Mouse (Mus musculus) kidney, postnatal 0 days (tissue): ENCODE data around the gene Eif4a1. TPM values are rescaled to one million over a fixed set of nuclear protein-coding genes. Genes with fewer than 3 reads are reported as not detected.

Experiments
- ATAC-seq: fragments of 200-750 bp; cut with Nextera tagmentation; replicated peaks from 2 replicates; pipeline ENCODE4 v1.8.0; 2017; ENCODE audit warnings: low read depth, moderate number of reproducible peaks, moderate TSS enrichment, moderate library complexity; ENCODE audit not compliant: low FRiP score
- DNase-seq: peaks from one replicate; pipeline ENCODE4 v3.0.0-alpha.2; 2016; ENCODE audit warnings: low spot score
- H3K27ac ChIP-seq: fragments of 300-500 bp; sonication (generic); 2 replicates; pipeline ENCODE4 v1.5.1; 2014; ENCODE audit warnings: mild to moderate bottlenecking
- H3K27me3 ChIP-seq: fragments of 300-500 bp; sonication (generic); 2 replicates; pipeline ENCODE4 v1.6.1; 2014; ENCODE audit warnings: low read length, mixed read lengths; ENCODE audit not compliant: insufficient read depth
- H3K36me3 ChIP-seq: fragments of 300-500 bp; sonication (generic); 2 replicates; pipeline ENCODE4 v1.6.1; 2014; ENCODE audit warnings: low read length, mixed read lengths; ENCODE audit not compliant: insufficient read depth
- H3K4me1 ChIP-seq: fragments of 300-500 bp; sonication (generic); replicated peaks from 2 replicates; pipeline ENCODE4 v1.6.1; 2014; ENCODE audit warnings: antibody characterized with exemption, low read length, mixed read lengths; ENCODE audit not compliant: insufficient read depth
- H3K4me2 ChIP-seq: fragments of 300-500 bp; sonication (generic); 2 replicates; pipeline ENCODE4 v1.6.1; 2014; ENCODE audit warnings: mild to moderate bottlenecking, low read length, moderate library complexity, mixed read lengths
- H3K4me3 ChIP-seq: fragments of 300-500 bp; sonication (generic); replicated peaks from 2 replicates; pipeline ENCODE4 v1.5.1; 2014; ENCODE audit warnings: low read depth, low read length
- H3K9ac ChIP-seq: fragments of 300-500 bp; sonication (generic); 2 replicates; pipeline ENCODE4 v1.6.1; 2014; ENCODE audit warnings: low read depth, low read length
- H3K9me3 ChIP-seq: fragments of 300-500 bp; sonication (generic); replicated peaks from 2 replicates; pipeline ENCODE4 v1.6.1; 2016; ENCODE audit warnings: low read length, inconsistent platforms, mixed read lengths
- CTCF ChIP-seq: IDR thresholded peaks from 2 replicates; pipeline ENCODE4 v1.5.1; 2016; ENCODE audit warnings: antibody characterized with exemption, low read depth, mild to moderate bottlenecking, moderate library complexity
- WGBS: fragments of 180-500 bp; shearing (Covaris S2); extraction: QIAGEN DNeasy Blood & Tissue Kit; methylation state at CpG from one replicate; pipeline ENCODE4 v1.1.7; 2014; 5-methylcytosine and 5-hydroxymethylcytosine counted together
- polyA plus RNA-seq: library from polyadenylated mRNA; unstranded; fragments of >200 nt; fragmentation: Nextera tagmentation; extraction: Ambion mirVana; gene quantifications from 2 replicates; pipeline ENCODE4 v1.2.1, GENCODE M21; 2015

The Eif4a1 gene
- polyA plus RNA-seq, 1 experiment from 2014 or later = 468 TPM

- H3K4me1 ChIP-seq = no peaks in the 10 kb centered on the region
- TF ChIP-seq CTCF = peak; percentile 76
- H3K9me3 ChIP-seq = no peaks in the 10 kb centered on the region
- H3K4me2 ChIP-seq = no peak overlapping the region
- ATAC-seq (no peak), DNase-seq (peak; percentile 38)
- no peak overlapping the region for H3K9ac ChIP-seq
- H3K27me3 ChIP-seq = no peaks in the 10 kb centered on the region
- peak overlapping the region; percentile 83 for H3K27ac ChIP-seq
- H3K4me3 ChIP-seq = no peak overlapping the region
- H3K36me3 ChIP-seq = no peaks in the 10 kb centered on the region
- 54% methylated on average over 9 of the region's 9 CpGs for WGBS
These were observed 43.3 kb upstream of the Eif4a1 start for GRCm38 (mm10) chr11:69715482-69715881.

GRCm38 (mm10) chr11:69714636-69715329 lies 42.6 kb upstream of the Eif4a1 start:
- DNase-seq (peak; percentile 63), ATAC-seq (peak; percentile 68)
- 35% methylated on average over 18 of the region's 18 CpGs for WGBS

DNA sequence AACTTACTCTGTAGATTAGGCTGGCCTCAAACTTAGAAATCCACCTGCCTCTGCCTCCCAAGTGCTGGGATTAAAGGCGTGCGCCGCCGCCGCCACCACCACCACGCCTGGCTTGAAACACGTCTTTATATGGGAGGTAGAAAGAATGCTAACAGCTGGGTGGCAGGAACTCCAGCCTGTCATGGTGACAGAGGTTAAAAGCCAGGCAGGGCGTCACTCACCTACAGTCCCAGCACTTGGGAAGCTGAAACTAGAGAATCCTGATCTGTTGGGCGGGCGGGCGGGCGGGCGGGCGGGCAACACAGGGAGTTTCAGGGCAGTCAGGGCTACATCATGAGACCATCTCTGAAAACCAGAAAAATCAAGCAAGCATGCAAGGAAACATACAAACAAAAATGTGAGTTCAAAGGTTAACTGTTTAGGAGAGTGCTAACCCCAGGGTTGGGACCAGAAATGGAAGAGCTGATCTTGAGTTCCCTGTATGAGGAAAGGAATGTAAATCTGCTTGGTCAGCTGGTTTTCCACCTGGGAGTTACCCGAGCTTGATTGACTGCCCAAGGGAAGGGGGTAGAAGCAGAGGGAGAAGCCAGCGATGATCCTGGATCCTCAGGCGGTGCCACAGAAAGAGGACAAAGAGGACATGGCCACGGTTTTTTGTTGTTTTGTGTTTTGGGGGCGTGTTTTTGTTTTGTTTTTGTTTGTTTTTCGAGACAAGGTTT lies 40.9 kb upstream of the Eif4a1 start:
- peak; percentile 53 for ATAC-seq
- peak; percentile 80 for DNase-seq
- no peak overlapping the region for H3K4me3 ChIP-seq
- no peaks in the 10 kb centered on the region for H3K9me3 ChIP-seq
- H3K27me3 ChIP-seq = no peaks in the 10 kb centered on the region
- H3K27ac ChIP-seq = peak overlapping the region; percentile 50; the same call in 1 of the 2 replicates
- no peak overlapping the region for H3K4me2 ChIP-seq
- H3K4me1 ChIP-seq = no peaks in the 10 kb centered on the region
- no peak for TF ChIP-seq CTCF
- WGBS = 45% methylated on average over 20 of the region's 20 CpGs
- no peak overlapping the region for H3K9ac ChIP-seq
- H3K36me3 ChIP-seq = no peaks in the 10 kb centered on the region

More at GRCm38 (mm10) chr11:69714636-69715329, 42.6 kb upstream of the Eif4a1 start:
- Histone ChIP-seq H3K4me3 (no peak overlapping the region), H3K27me3 (no peaks in the 10 kb centered on the region), H3K4me1 (no peaks in the 10 kb centered on the region), H3K4me2 (no peak overlapping the region), H3K36me3 (no peaks in the 10 kb centered on the region), H3K9me3 (no peaks in the 10 kb centered on the region), H3K27ac (peak overlapping the region; percentile 83), H3K9ac (no peak overlapping the region)
- no peak for TF ChIP-seq CTCF

- no peaks in the 10 kb centered on the region for H3K36me3 ChIP-seq
- no peak for ATAC-seq
- H3K9ac ChIP-seq = no peak overlapping the region
- no peak for DNase-seq
- H3K4me1 ChIP-seq = no peaks in the 10 kb centered on the region
- H3K27me3 ChIP-seq = no peaks in the 10 kb centered on the region
- H3K4me2 ChIP-seq = no peak overlapping the region
- 80% methylated on average over 2 of the region's 2 CpGs for WGBS
- H3K9me3 ChIP-seq = no peaks in the 10 kb centered on the region
- no peak overlapping the region for H3K27ac ChIP-seq
- no peak for TF ChIP-seq CTCF
- no peak overlapping the region for H3K4me3 ChIP-seq
These were observed 38.9 kb upstream of the Eif4a1 start for GRCm38 (mm10) chr11:69711082-69711481.

DNA sequence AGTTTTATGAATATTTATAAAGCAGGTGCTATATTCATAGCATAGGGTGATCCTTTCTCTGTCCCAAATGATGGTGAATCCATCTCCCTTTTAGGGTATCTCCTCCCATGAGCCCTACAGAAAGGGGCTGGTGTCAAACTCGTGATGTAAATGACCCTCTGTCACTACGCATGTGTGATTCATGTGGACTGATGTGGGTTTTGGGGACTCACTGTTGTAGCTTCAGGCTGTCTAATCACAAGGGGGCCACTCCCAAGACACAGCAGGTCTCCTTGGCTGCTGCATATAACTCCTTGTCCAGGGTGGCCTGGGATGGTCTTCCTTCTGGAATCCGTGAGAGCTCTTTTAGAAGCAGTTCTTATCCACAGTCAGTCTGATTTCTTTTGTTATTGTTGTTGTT lies 38.2 kb upstream of the Eif4a1 start:
- Histone ChIP-seq H3K9ac (no peak overlapping the region), H3K4me3 (no peak overlapping the region), H3K27ac (no peak overlapping the region), H3K4me2 (no peak overlapping the region), H3K36me3 (no peaks in the 10 kb centered on the region), H3K27me3 (no peaks in the 10 kb centered on the region), H3K4me1 (no peaks in the 10 kb centered on the region), H3K9me3 (no peaks in the 10 kb centered on the region)
- ATAC-seq (no peak), DNase-seq (no peak)
- 78% methylated on average over 3 of the region's 3 CpGs for WGBS
- no peak for TF ChIP-seq CTCF

DNA sequence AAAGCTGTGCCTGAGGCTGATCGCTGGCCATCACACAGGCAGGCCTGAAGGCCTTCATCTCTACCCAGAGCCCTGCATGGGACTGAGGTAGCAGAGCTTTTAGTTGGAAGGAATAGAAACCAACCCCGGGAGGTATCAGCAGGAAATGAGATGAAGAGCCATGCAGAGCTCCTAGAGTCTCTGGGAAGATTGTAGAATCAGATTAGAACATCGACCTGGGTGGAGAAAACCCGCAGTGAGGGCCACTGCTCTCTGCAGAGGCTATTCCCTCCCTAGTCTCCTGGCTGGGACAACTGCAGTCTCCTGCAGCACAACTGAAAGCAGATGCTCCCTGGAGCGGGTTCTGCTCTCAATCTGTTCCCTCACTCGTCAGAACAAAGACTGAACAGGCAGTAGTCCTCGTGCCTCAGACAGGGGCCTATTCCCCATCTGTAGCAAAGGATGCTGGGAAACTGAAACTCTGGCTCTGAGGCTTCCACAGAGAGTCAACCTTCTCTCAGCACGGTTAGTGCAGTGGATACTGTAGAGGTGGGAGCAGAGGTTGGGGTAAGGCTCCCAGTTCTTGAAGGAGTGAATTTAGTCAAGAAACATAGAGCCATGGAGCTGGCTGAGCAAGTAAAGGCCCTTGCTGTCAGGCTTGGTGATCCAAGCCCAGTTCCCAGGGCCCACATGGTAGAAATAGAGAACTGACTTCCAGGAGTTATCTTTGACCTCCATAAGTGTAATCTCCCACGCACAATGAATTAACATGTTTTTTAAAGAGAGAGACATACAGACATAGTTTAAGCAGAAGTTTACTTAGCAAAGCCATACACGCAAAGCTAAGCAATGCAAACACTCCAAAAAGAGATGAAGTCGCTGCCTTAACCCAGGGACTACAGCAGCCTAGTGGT lies 37.6 kb upstream of the Eif4a1 start:
- DNase-seq (no peak), ATAC-seq (no peak)
- 54% methylated on average over 11 of the region's 11 CpGs for WGBS
- Histone ChIP-seq H3K4me3 (no peak overlapping the region), H3K4me1 (no peaks in the 10 kb centered on the region), H3K27me3 (no peaks in the 10 kb centered on the region), H3K9me3 (no peaks in the 10 kb centered on the region), H3K27ac (no peak overlapping the region), H3K9ac (no peak overlapping the region), H3K4me2 (no peak overlapping the region), H3K36me3 (no peaks in the 10 kb centered on the region)
- TF ChIP-seq CTCF = no peak
